Mouse (Mus musculus) heart, postnatal 0 days (tissue): ENCODE results near the gene Dnm3.

Source experiments
- CTCF ChIP-seq: IDR thresholded peaks from 2 replicates; pipeline ENCODE4 v1.5.1; 2016; ENCODE audit warnings: antibody characterized with exemption, control low read depth, low read depth
- EP300 ChIP-seq: IDR thresholded peaks from 2 replicates; pipeline ENCODE4 v1.6.1; 2016; ENCODE audit warnings: antibody characterized with exemption, low read depth

- no peak for TF ChIP-seq EP300
- no peak for TF ChIP-seq CTCF
These were observed 397.8 kb downstream of the Dnm3 start for GRCm38 (mm10) chr1:162079989-162080388.
